Mouse (Mus musculus) lung, postnatal 0 days (tissue): ENCODE data around the gene Gsg1.

ENCODE experiments used
- CTCF ChIP-seq: IDR thresholded peaks from 2 replicates; pipeline ENCODE4 v1.5.1; 2016; ENCODE audit warnings: antibody characterized with exemption, mild to moderate bottlenecking
- EP300 ChIP-seq: IDR thresholded peaks from 2 replicates; pipeline ENCODE4 v1.6.1; 2016; ENCODE audit warnings: antibody characterized with exemption, mild to moderate bottlenecking, control low read depth

DNA sequence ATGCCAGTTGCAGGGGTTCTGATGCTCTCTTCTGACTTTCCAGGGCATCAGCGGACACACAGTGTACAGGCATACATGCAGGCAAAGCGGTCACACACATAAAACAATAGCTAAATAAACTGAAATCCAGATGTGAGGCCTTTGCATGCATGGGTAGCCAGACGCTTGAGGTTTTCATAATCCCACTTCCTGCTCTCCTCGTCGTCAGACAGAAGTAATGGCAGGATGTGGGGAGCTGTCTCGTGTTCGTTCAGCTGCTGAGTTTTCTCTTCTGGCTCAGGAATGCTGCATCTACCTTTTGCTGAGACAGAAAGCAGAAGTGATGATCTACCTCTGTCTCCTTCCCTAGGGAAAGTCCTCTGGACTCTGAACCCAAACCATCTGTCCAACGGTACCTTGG is 35.8 kb downstream of the Gsg1 start:
- TF ChIP-seq CTCF (no peak), EP300 (no peak)
